Mouse (Mus musculus) inflammation-experienced regulatory T-cells, adult 6 months (primary cell): ENCODE results near the gene Mrpl45. TPM values are rescaled to one million over a fixed set of nuclear protein-coding genes. Genes with fewer than 3 reads are reported as not detected.

ENCODE experiments used
- ATAC-seq: one replicate; pipeline ENCODE4 v1.8.0; 2017
- polyA plus RNA-seq, 3 experiments: library from polyadenylated mRNA; unstranded; fragments of 100-300 nt; shearing (Covaris generic); gene quantifications; one replicate each; pipeline ENCODE4 v1.2.1; 2017

The Mrpl45 gene
- polyA plus RNA-seq, 3 experiments from 2014 or later: 39.1 to 45.1 (median 39.1) TPM

- no peak for ATAC-seq
Observed at GRCm38 (mm10) chr11:97365556-97365955, 50.0 kb downstream of the Mrpl45 start.

- no peak for ATAC-seq
Observed at GRCm38 (mm10) chr11:97368501-97368900, 53.0 kb downstream of the Mrpl45 start.

- no peak for ATAC-seq
Observed at GRCm38 (mm10) chr11:97370329-97371091, 55.0 kb downstream of the Mrpl45 start.

- no peak for ATAC-seq
Observed at GRCm38 (mm10) chr11:97372159-97372864, 56.8 kb downstream of the Mrpl45 start.

- no peak for ATAC-seq
Observed at GRCm38 (mm10) chr11:97373402-97373801, 57.9 kb downstream of the Mrpl45 start.

Other genes starting within 250 kb of the Mrpl45 start
- 10 to 100 TPM in 1 of 3 experiments, 1 to 10 TPM in 2; 3.4 to 20.9 (median 3.6) TPM for gene Tbx21, start 200.4 kb upstream of the Mrpl45 start, polyA plus RNA-seq
- gene Tbkbp1, start 164.2 kb upstream of the Mrpl45 start, polyA plus RNA-seq: under 1 TPM in 2 of 3 experiments, not detected in 1; 0.21 to 0.44 TPM
- gene Kpnb1, start 127.8 kb upstream of the Mrpl45 start, polyA plus RNA-seq: 10 to 100 TPM; 24.7 to 41.5 (median 26.2) TPM
- 10 to 100 TPM; 23.4 to 47.0 (median 45.1) TPM for gene Npepps, start 35.1 kb upstream of the Mrpl45 start, polyA plus RNA-seq
- under 1 TPM; 0.18 to 0.37 (median 0.27) TPM for gene Gpr179, start 36.4 kb downstream of the Mrpl45 start, polyA plus RNA-seq
- gene Socs7, start 46.8 kb downstream of the Mrpl45 start, polyA plus RNA-seq: 1 to 10 TPM; 5.9 to 8.5 (median 7.9) TPM
- not detected for gene Arhgap23, start 99.8 kb downstream of the Mrpl45 start, polyA plus RNA-seq
- not detected for gene 4933428G20Rik, start 184.6 kb downstream of the Mrpl45 start, polyA plus RNA-seq